Mouse (Mus musculus): ENCODE measurements at regions not wholly inside any gene's neighbourhood (a gene's known extent, or its start where the extent isn't known, plus 50 kb on each side); places are given as distances from the start of the nearest gene placed in this dataset.

GRCm38 (mm10) chr12:117410604-117411003 lies 105.7 kb upstream of the Rapgef5 start:
- TF ChIP-seq CTCF (IDR thresholded peaks at IDR 0.05), result no peak
- no peaks in the 10 kb centered on the region for H3K27me3 ChIP-seq
- POLR2A ChIA-PET, result no interaction called here
- CTCF ChIA-PET, result interaction anchor here (0.9 kb wide), 1 partner anchor 354 kb away, joined by 4 read pairs; no protein-coding TSS in a partner anchor
- ATAC-seq, result no peak
- DNase-seq (ENCODE audit: low read depth, low spot score), result no peak
- in situ Hi-C loops (cut with MboI; ENCODE audit: low pct_unique_long_range_greater_than_20kb), result no loop called here

- ATAC-seq (no peak), DNase-seq (ENCODE audit: low read depth, low spot score) (no peak)
- H3K27me3 ChIP-seq, result no peaks in the 10 kb centered on the region
- no peak for TF ChIP-seq CTCF (IDR thresholded peaks at IDR 0.05)
- ChIA-PET CTCF (no interaction called here), POLR2A (no interaction called here)
- in situ Hi-C loops (cut with MboI; ENCODE audit: low pct_unique_long_range_greater_than_20kb), result no loop called here
Measured at GRCm38 (mm10) chr12:117412257-117412656, 104.0 kb upstream of the Rapgef5 start.

GRCm38 (mm10) chr12:117412779-117413505 lies 103.3 kb upstream of the Rapgef5 start:
- ChIA-PET POLR2A (no interaction called here), CTCF (no interaction called here)
- in situ Hi-C loops (cut with MboI; ENCODE audit: low pct_unique_long_range_greater_than_20kb), result no loop called here
- no peaks in the 10 kb centered on the region for H3K27me3 ChIP-seq
- TF ChIP-seq CTCF (IDR thresholded peaks at IDR 0.05), result no peak
- no peak for ATAC-seq
- DNase-seq (ENCODE audit: low read depth, low spot score), result no peak

- CTCF ChIA-PET, result interaction anchor here (0.8 to 0.9 kb wide), 2 partner anchors 24 to 350 kb away, joined by 3 to 4 read pairs; no protein-coding TSS in a partner anchor
- TF ChIP-seq CTCF (IDR thresholded peaks at IDR 0.05), result no peak
- ATAC-seq, result no peak
- no peak for DNase-seq (ENCODE audit: low read depth, low spot score)
- POLR2A ChIA-PET, result no interaction called here
- H3K27me3 ChIP-seq, result no peaks in the 10 kb centered on the region
- in situ Hi-C loops (cut with MboI; ENCODE audit: low pct_unique_long_range_greater_than_20kb), result no loop called here
Measured at GRCm38 (mm10) chr12:117414020-117414419, 102.3 kb upstream of the Rapgef5 start.

GRCm38 (mm10) chr12:117415146-117415545 lies 101.1 kb upstream of the Rapgef5 start:
- no peak for TF ChIP-seq CTCF (IDR thresholded peaks at IDR 0.05)
- POLR2A ChIA-PET, result no interaction called here
- ATAC-seq, result no peak
- CTCF ChIA-PET, result interaction anchor here (0.9 to 1.1 kb wide), 2 partner anchors 171 to 349 kb away, joined by 3 to 4 read pairs; no protein-coding TSS in a partner anchor
- DNase-seq (ENCODE audit: low read depth, low spot score), result no peak
- in situ Hi-C loops (cut with MboI; ENCODE audit: low pct_unique_long_range_greater_than_20kb), result no loop called here
- no peaks in the 10 kb centered on the region for H3K27me3 ChIP-seq

GRCm38 (mm10) chr12:117417991-117418390 lies 98.3 kb upstream of the Rapgef5 start:
- ChIA-PET CTCF (interaction anchor here (1.5 kb wide), 1 partner anchor 9 kb away, joined by 3 read pairs; no protein-coding TSS in a partner anchor), POLR2A (no interaction called here)
- DNase-seq (ENCODE audit: low read depth, low spot score) (no peak), ATAC-seq (no peak)
- H3K27me3 ChIP-seq, result no peaks in the 10 kb centered on the region
- in situ Hi-C loops (cut with MboI; ENCODE audit: low pct_unique_long_range_greater_than_20kb), result no loop called here
- TF ChIP-seq CTCF (IDR thresholded peaks at IDR 0.05), result no peak

GRCm38 (mm10) chr12:117422315-117422978 lies 93.8 kb upstream of the Rapgef5 start:
- ATAC-seq, result no peak
- H3K27me3 ChIP-seq, result peaks cover 6% of the 10 kb centered on the region
- ChIA-PET POLR2A (no interaction called here), CTCF (interaction anchor here (0.9 to 4.0 kb wide), 2 partner anchors 37 to 343 kb away, joined by 5 to 14 read pairs; no protein-coding TSS in a partner anchor)
- no peak for DNase-seq (ENCODE audit: low read depth, low spot score)
- in situ Hi-C loops (cut with MboI; ENCODE audit: low pct_unique_long_range_greater_than_20kb), result loop anchor here (10.0 kb wide), 1 partner anchor 172 kb away; no protein-coding TSS in a partner anchor
- no peak for TF ChIP-seq CTCF (IDR thresholded peaks at IDR 0.05)

- H3K27me3 ChIP-seq, result peaks cover 6% of the 10 kb centered on the region
- ATAC-seq (no peak), DNase-seq (ENCODE audit: low read depth, low spot score) (no peak)
- ChIA-PET CTCF (interaction anchor here (4.0 kb wide), 1 partner anchor 340 kb away, joined by 14 read pairs; no protein-coding TSS in a partner anchor), POLR2A (no interaction called here)
- no peak for TF ChIP-seq CTCF (IDR thresholded peaks at IDR 0.05)
- in situ Hi-C loops (cut with MboI; ENCODE audit: low pct_unique_long_range_greater_than_20kb), result loop anchor here (10.0 kb wide), 1 partner anchor 169 kb away; no protein-coding TSS in a partner anchor
Measured at GRCm38 (mm10) chr12:117425363-117426031, 90.8 kb upstream of the Rapgef5 start.

- ATAC-seq (no peak), DNase-seq (ENCODE audit: low read depth, low spot score) (no peak)
- ChIA-PET CTCF (interaction anchor here (1.0 to 1.5 kb wide), 5 partner anchors 9 to 345 kb away, joined by 3 to 4 read pairs (median 3); no protein-coding TSS in a partner anchor), POLR2A (no interaction called here)
- H3K27me3 ChIP-seq, result peaks cover 6% of the 10 kb centered on the region
- in situ Hi-C loops (cut with MboI; ENCODE audit: low pct_unique_long_range_greater_than_20kb), result loop anchor here (10.0 kb wide), 1 partner anchor 167 kb away; no protein-coding TSS in a partner anchor
- TF ChIP-seq CTCF (IDR thresholded peaks at IDR 0.05), result peak; percentile 74
Measured at GRCm38 (mm10) chr12:117427431-117427830, 88.8 kb upstream of the Rapgef5 start.

GRCm38 (mm10) chr12:117430886-117431285 lies 85.4 kb upstream of the Rapgef5 start:
- ATAC-seq (peak; percentile 78), DNase-seq (ENCODE audit: low read depth, low spot score) (peak; percentile 67)
- POLR2A ChIA-PET, result interaction anchor here (0.7 kb wide), 1 partner anchor 16 kb away, joined by 3 read pairs; no protein-coding TSS in a partner anchor
- CTCF ChIA-PET, result interaction anchor here (1.1 kb wide), 1 partner anchor 156 kb away, joined by 3 read pairs; no protein-coding TSS in a partner anchor
- TF ChIP-seq CTCF (IDR thresholded peaks at IDR 0.05), result no peak
- in situ Hi-C loops (cut with MboI; ENCODE audit: low pct_unique_long_range_greater_than_20kb), result loop anchor here (5.0 to 10.0 kb wide), 2 partner anchors 56 to 144 kb away; no protein-coding TSS in a partner anchor
- no peaks in the 10 kb centered on the region for H3K27me3 ChIP-seq

All from Patski (cell line).